Mouse (Mus musculus) cerebellum, adult 11-12 months (tissue): Measurements from ENCODE around the gene Ell.
"Not testable (repeated sequence)": the region's sequence is repeated elsewhere in the genome, so short reads cannot be mapped to it uniquely, and the experiment has no call there.

Source experiments
- DNase-seq: peaks from one replicate; pipeline ENCODE4 v3.0.0; 2022

Ell gene

DNA sequence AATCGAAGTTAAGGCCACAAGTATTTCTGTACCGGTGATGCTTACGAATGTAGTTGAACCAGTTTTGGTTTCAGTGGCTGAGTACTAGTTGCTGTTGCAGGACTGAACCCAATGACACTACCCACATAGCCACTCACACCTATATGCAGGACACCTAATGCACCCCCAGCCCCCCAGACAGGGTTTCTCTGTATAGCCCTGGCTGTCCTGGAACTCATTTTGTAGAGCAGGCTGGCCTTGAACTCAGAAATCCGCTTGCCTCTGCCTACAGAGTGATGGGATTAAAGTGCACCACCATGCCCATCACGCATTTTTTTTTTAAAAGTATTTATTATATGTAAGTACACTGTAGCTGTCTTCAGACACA lies 32.2 kb upstream of the Ell start:
- DNase-seq, result no peak

DNA sequence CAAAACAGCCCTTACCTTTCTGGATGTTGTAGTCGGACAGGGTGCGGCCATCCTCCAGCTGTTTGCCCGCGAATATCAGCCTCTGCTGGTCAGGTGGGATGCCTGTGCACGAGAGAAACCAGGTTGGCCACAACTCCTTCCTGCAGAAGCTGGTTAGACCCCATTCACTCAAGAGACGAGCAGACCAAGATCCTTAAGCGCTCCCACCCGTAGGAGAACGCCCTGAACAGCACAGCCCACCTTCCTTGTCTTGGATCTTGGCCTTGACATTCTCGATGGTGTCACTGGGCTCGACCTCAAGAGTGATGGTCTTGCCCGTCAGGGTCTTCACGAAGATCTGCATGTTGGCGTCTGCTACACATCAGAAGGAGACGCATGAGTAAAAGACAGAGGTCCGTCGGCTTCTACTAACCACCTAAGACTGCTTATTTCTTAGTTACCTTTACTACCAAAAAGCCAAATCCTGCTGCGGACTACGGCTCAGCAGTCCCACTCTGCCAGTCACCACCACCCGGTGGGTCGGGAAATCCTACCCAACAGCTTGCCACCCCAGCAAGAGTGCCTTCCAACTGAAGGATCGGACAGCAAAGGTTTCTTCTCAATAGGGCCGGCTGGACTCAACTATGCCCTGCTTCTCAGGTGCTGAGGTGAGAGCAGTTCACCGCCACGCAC lies 29.8 kb upstream of the Ell start:
- no peak for DNase-seq

DNA sequence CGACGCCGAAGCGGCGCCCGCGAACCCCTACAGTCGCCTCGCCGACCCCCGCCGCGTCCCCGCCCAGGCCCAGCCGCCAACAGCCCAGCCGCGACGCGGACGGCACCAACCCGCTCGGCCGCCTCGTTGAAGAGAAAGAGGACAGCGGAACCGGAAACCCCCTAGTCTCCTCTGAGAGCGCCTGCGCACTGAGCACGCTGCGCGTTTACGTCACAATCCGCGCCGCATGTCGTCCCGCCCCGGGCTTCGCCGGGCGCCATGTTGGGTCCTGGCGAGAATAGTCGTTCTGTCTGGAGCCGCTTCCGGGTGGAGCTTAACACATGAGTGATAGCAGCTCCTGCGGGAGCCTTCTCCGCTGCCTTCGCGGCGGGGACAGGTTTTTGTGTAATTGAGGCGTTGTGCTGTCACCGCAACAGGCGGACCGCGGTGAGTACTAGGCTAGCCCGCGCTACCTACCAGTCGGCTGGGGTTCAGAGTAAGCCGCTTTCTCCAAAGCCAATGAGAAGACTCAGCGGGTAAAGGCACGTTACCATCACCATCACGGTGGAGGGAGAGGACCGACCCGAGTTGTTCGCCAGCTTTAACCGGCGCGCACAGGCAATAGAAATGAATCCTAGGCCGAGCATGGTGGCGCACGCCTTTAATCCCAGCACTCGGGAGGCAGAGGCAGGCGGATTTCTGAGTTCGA lies 28.9 kb upstream of the Ell start, which contains the start of gene Uba52:
Uba52 (minus strand) TSS at position 574 of the 688 bp plus-strand sequence.
- peak; percentile 97 for DNase-seq

DNA sequence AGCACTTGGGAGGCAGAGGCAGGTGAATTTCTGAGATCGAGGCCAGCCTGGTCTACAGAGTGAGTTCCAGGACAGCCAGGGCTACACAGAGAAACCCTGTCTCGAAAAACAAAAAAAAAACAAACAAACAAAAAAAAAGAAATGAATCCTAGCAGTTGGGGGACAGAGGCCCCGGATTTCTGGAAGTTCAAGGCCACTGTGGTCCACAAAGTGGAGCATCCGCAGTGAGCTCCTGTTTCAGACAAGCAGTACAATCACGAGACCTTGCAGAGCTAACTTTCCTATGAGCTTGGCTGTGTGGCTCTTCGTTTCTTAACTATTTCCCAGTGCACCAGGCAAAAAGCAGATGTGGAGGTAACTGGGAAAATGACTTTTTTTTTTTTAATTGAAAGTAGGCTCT lies 28.1 kb upstream of the Ell start:
- DNase-seq, result not testable (repeated sequence)

DNA sequence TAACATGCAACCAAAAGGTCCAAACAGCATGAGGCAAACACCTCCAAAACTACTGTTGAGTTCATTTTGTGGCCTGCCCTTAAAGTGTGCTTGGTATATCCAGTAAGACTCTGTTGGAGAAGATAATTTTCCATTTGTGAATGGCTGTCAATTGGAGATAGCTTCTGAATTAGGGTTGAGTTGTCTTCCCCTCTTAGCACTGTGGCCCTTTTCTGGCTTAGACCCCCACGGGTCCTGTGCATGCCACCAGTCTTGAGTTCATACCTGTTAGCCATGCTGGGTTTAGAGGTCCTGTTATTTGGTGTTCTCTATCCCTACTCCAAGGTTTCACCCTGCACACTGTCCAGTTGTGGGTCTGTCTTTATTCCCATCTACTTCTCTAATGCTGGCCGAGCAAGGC lies 27.5 kb upstream of the Ell start:
- DNase-seq, result no peak

DNA sequence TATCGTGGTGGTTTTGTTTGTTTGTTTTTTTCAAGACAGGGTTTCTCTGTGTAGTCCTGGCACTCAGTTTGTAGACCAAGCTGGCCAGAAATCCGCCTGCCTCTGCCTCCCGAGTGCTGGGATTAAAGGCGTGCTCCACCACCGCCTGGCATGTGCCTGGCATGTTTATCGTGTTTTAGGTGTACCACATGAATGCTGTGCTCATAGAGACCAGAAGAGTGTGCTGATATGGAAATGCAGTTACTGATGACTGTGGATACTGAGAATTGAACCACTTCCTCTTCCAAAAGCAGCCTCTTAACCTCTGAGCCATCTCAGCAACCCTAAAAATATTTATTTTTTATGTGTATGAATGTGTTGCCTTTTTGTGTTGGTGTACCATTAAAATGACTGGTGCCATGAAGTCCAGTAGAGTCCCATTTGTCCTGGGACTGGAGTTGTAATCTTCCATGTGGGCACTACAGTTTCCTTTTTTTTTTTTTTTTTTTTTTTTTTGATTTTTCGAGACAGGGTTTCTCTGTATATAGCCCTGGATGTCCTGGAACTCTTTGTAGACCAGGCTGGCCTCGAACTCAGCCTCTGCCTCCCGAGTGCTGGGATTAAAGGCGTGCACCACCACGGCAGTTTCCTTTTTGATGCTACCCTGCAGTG lies 26.9 kb upstream of the Ell start:
- no peak for DNase-seq

DNA sequence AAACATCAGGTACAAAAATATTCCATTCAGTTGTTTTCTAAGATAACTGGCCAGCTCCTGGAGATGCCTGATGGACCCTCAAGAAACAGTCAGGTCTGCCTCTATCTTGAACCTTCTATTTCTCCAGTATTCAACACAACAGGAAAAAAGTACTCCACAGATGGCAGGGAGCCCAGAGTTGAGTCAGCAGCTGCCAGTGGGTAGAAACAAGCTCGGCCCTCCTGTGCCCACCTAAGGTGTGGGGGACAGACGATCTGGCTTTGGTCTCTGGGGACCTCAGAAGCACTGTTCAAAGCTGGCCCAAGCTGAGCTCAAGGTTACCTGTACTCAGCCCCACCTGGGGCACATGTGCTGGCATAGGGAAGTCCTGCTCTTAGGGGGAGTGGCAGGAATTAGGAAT lies 25.8 kb upstream of the Ell start:
- DNase-seq, result no peak

DNA sequence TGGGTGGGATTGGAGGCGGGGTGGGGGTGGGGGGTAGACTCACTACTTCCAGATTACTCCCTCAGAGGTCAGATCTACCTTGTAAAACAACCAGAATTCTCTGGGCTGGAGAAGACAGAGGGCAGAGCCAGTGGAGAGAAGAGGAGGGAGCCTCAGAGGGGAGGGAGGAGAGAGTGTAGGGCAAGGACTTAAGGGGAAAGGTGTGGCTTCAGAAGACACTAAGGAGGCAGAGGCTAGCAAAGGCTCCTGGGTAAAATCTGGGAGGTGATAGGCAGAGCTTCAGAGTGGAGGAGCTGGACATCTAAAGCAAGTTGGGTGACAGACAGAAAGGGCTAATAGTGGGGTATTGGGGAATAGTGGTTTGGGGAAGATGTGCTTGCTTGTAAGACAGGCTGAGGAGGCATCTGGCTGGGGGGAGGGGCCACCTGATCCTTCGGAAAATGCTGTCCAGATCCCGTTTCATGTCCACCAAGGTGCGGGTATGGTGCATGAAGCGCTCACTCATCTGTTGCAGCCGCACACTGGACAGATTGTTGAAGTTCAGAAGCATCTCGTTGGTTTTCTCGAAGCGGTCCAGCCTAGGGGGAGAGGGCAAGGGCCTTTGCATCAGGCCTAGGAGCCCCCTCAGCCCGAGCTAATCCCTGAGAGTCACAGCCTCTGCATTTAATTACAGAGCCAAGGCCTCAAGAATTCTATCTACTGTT lies 21.2 kb upstream of the Ell start:
- DNase-seq, result no peak

DNA sequence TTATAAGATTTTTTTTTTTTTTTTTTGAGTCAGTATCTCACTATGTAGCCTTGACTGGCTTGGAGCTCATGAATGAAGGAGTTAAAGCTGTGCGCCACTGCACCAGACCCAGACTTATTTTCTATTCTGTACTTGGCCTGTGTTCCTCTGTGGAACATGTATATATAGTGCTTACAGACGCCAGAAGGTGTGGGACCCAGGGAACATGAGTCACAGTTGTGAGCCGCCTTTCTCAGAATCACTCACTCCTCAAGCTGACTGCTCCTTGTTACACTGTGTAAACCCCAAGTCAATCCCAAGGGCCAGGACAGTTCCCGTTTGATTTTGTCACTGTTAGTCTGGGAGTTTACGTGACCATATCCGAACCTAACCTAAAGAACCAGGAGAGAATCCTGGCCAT lies 20.2 kb upstream of the Ell start:
- DNase-seq, result no peak

DNA sequence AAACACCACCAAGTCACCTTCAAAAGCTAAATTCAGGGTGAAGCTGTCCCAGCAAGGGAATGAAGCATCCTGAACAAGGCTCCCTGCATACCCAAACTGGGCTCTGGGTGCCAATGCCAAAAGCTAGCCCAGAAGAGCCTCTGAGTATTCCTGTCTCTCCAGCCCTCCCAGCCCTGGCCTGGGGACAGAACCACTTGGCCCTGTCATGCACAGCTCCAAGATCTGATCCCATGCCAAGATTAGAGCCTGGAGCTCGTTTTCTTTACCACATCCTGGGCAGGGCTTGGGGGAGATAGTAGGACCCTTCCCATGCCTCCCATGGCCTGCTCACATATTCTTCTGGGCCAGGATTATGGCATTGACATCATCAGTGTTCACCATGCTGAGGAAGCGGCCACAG lies 19.7 kb upstream of the Ell start:
- DNase-seq, result no peak

DNA sequence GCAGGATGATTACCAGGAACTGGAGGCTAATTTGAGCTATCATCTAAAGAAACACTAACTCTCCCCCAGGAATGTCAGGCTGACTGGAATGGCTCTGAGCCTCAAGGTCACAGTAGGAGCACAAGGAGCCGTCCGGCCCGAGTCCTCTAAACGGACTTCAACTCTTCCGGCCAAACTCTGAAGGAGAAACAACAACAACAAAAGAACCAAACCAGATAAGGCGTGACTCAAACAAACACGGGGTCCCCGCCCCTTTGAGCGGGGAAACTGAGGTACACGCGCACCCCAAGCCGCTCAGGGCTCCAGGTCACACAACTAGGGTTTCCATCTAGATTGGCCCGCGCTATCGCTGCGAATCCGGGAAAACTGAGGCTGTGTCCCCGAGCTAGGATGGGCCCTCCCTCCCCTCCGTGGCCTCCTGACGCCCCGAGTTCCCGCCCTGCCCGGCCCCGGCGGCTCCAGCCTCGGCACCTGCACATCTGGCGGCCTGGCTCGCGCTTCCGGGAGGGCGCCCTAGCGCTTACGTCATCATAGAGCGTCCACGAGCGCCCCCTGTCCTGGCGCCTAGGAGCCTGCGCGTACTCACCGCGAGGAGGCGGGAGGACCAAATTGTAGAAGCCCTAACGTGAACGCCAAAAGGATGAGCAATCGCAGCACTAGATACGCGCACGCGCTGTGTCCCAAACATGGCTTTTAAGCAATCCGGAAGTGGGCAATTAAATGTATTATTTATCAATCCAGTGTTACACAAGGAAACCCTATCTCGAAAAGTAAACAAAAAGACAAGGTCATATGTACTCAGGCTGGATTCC lies 16.5 kb upstream of the Ell start:
- peak; percentile 96 for DNase-seq

DNA sequence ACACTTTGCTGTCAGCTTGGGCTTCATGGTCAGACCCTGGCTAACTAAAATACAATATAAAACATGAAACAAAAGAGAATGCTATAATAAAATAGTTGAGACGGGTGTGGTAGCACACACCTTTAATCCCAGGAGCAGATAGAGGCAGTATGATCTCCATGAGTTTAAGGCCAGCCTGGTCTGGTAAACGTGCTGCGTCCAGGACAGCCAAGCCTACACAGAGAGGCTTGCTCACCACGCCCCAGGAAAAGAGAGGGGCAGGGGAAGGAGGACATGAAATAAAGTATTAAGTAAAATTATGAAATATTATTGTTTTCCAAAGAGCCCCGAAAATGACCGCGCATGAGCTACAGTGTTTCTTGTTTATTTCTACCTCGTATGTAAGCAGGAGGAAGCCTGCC lies 12.1 kb upstream of the Ell start:
- DNase-seq, result no peak

DNA sequence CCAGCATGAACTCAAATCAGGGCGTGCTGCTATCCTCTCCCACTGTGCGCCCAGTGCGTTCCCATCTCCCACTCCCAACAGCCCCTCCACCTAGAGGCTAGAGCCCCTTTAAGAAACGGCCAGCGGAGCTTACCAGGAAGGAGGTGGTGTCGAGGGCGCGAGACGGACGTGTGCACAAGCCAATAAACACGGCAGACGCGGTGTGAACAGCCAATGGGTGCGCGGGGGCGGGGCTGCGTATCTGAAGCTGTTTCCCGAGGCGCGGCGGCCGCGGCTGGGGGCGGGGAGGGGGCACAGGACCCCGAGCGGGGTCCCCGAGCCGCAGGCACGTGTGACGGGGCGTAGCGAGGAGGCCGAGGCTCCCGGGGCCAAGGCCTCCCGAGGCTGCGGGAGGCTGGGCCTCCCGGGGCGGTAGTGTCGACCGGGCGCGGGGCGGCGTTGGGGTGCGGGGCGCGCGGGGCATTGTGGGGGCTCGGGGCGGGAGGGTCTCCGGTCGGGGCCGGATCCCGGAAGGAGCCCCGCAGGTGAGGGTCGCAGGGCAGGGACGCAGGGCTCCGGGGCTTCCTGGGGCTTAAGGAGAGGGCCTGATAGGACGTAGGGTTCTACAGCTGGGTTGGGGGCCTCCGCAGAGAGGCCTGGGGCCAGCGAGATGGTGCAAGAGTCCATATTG lies 11.6 kb upstream of the Ell start, which contains the start of the genes Fkbp8 and Kxd1:
Fkbp8 (plus strand) TSS at position 213 of the 670 bp plus-strand sequence.
Kxd1 (minus strand) TSS at position 445 of the 670 bp plus-strand sequence.
- peak; percentile 96 for DNase-seq

DNA sequence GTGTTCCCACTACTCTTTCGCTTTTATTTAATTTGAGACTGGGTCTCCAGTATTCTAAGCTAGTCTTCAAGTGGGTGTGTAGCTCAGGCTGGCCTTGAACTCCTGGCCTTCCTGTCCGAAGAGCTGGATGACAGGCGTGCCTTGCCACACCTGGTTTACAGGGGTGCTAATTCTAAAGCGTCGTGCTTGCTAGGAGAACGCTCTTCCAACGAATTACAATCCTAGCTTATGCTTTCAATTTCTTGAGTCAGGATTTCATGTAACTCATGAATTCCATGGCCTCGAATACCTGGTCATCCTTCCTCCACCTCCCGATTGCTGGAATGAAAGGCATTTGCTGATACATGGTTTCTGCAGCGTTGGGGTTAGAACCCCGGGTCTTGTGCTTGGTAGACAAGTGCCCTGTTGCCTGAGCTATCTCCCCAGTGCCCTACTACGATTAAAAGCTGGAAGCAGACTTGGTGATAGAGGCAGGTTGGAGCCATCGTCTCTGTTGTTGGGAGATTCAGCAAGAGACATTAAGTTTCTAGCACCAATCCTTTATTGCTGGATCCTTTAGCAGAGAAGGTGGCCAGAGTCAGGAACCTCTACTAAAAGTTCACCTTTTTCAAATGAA lies 11.0 kb upstream of the Ell start:
- DNase-seq, result no peak

DNA sequence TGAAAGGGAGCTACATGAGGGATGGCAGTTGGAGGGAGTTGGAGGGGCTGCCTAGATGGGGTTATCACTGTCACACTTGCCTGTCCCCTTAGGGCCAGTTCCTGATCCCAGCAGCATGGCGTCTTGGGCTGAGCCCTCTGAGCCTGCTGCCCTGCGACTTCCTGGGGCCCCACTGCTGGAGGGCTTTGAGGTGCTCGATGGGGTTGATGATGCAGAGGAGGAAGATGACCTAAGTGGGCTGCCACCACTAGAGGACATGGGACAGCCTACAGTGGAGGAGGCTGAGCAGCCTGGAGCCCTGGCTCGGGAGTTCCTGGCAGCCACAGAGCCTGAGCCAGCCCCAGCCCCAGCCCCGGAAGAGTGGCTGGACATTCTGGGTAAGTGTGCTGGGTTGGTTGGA lies 10.0 kb upstream of the Ell start:
- DNase-seq, result no peak

DNA sequence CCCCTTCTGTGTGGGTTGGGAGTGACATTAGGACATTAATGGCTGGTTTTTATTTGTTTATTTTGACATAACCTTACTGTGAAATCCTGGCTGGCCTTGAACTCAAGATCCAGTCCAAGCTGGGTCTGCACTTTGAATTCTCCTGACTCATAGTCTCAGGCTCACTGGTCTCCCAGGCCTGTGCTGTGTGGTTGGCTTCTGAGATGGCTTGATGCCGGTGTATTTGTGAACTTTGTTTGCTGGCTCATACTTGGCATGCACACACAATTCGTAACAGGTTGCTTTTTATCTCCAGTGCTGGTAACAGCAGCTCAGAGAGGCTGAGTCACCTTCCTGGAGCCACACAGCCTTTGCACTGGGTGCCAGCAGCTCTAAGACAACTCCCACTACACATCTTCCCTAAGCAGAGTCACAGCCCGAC lies 9.5 kb upstream of the Ell start:
- DNase-seq, result no peak

DNA sequence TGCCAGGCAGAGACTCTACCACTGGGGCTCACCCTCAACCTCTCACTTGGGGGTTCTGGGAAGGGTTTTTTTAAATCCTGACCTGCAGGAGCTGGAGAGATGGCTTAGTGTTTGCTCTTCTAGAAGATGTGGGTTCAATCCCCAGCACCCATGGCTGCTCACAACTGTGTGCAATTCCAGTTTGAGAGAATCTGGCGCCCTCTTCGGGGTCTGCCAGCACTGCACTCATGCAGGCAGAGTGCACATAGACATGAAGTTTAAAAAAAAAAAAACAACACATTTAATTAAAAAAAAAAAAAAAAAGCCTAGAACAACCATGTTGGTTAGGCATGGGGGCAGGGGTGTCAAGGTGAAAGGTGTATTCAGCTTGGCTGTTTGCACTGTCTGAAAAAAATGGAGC lies 8.9 kb upstream of the Ell start:
- DNase-seq, result no peak

DNA sequence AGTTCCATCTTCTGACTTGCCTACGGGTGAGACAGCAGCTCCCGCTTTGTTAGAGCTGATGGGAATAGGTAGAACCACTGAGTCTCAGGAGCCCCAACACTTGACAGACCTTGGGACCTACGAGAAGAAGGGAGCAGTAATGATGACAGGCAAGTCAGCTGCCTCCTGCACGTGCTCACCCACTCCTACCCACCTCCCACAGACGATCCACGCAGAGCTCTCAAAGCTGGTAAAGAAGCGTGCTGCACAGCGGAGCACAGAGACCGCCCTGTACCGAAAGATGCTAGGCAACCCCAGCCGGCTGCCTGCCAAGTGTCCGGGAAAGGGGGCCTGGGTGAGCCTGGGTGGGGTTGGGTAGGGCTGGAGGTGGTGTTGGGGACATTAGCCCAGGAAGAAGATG lies 5.0 kb upstream of the Ell start:
- DNase-seq, result no peak

DNA sequence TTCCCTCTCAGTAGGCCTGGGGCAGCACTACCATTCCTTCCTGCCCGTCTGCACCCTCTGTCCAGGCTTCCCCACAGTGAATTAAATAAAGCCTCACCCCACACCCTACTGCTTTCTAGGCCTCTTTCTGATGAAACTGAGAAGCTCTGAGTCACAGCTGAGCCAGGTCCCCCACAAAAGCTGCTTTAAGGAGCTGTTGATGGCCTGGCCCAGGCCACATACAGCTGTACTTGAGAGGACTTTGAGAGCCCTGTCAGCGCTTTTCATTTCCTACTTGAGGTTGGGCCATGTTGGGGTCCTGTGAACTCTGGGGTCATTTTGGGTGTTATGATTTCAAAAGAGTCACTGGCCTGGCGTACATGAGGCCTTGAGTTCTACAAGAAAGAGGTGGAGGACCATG lies 4.0 kb upstream of the Ell start:
- no peak for DNase-seq

DNA sequence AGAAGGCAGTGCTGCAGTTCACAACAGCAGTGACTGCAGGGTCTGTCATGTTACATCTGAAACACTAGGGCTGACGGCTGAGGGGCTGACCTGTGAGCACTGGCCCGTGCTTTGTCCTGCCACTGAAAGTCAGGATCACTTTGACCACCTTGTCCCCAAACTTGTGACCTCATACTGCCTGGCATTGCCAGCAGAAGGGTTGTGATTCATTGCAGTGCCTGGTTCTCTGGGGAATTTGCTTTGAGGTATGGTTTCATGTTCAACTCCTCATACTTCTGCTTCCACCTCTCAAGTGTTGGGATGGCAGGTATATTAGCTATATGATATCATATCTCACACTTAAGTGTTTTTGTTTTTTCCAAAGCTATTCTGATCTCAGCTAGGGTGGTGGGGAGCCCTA lies 3.6 kb upstream of the Ell start:
- DNase-seq, result no peak

DNA sequence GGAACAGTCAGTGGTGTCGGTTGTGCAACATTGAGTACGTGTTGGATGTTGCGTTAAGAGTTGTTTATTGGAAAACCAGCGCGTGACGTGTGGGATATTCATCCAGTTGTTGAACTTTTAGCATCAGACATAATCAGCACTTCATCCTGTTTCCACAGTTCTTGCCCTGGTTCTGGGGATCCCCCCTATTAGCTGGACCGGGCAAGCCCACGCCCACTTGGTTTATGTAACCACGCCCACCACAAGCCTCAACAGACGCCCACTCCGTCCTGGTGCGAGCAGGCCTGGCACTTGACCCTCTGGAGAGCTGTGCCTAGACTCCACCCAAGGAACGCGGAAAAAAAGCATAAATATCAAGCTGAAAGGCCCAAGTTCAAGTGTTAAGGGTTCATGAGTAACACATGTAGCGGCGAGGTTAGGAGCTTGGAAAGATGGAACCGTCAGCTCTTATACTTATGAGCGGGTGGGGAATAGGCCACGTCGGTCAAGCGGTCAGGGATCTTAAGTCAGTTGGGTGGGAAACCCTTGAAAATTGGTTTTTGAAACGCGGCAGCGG lies 1.2 kb upstream of the Ell start:
- DNase-seq, result peak; percentile 81
